Mouse (Mus musculus): Measurements from ENCODE around the gene Fhad1. TPM values are rescaled to one million over a fixed set of nuclear protein-coding genes. Genes with fewer than 3 reads are reported as not detected.

Gene Fhad1
- polyA plus RNA-seq, 2 experiments = 0.11 to 0.23 TPM

DNA sequence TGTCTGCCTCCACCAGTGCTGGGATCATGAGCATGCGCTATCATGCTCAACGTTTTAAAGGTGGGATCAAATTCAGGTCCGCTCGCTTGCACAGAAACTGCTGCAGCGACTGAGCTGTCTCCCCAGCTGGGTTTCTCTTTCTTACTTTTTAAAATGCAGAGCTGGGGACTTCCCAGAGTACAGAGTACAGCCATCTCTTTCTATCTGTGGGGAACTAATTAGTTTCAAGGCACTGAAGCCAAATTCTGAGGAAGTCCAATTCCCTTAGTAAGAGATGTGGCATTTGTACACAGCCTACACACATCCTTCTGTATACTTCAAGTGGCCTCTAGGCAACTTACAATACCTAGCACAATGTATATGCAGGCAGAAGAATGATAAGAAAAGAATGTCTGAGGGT is 62.1 kb downstream of the Fhad1 start:
- H3K4me1 ChIP-seq (replicated peaks; ENCODE audit: control insufficient read depth in 2 of 2, insufficient read depth in 2 of 2, low read length in 1 of 2) = peaks cover 0 to 7% of the 10 kb centered on the region in 2 experiments; a peak in 1 of 4 replicates
- H3K4me2 ChIP-seq (ENCODE audit: low read depth) = no peak overlapping the region
- no peak for DNase-seq (ENCODE audit: low read depth in 3 of 3, low spot score in 3 of 3)
- H3K9ac ChIP-seq (replicated peaks) = no peak overlapping the region
- TF ChIP-seq EP300 (IDR thresholded peaks at IDR 0.05; ENCODE audit: low read depth) = no peak
- no peak for TF ChIP-seq CTCF (IDR thresholded peaks at IDR 0.05; ENCODE audit: low read depth)
- H3K36me3 ChIP-seq (replicated peaks; ENCODE audit: control insufficient read depth, insufficient read depth, low read depth) = no peaks in the 10 kb centered on the region
- H3K4me3 ChIP-seq (ENCODE audit: insufficient read depth in 1 of 2, low read depth in 2 of 2, low read length in 2 of 2) = no peak overlapping the region
- ATAC-seq (ENCODE audit: insufficient read depth) = no peak
- WGBS (ENCODE audit: insufficient replicate concordance) = 57% methylated on average over 5 of the region's 5 CpGs
- H3K27me3 ChIP-seq (ENCODE audit: control insufficient read depth, insufficient read depth, low read length) = no peaks in the 10 kb centered on the region
- H3K27ac ChIP-seq = no peak overlapping the region
- H3K9me3 ChIP-seq (ENCODE audit: control insufficient read depth, low read length) = no peaks in the 10 kb centered on the region

DNA sequence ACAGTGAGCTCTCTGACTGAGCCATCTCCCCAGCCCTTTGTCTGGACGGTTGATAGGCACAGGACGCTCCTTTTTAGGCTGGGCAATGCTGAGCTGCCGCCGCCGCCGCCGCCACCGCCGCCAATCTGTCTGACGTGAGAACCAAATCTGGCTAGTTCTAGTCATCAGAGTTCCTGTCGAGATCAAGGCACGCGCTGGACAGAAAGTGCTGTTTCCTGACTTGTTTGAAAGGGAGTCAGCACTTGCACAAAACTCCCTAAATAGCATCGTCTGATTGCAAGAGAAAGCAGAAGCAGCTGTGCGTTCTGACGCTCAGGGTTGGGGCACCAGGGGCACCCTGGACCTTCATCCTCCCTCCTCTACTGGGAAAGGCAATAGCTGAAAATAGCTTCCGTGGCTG is 62.8 kb downstream of the Fhad1 start:
- H3K4me2 ChIP-seq (ENCODE audit: low read depth) = no peak overlapping the region
- TF ChIP-seq EP300 (IDR thresholded peaks at IDR 0.05; ENCODE audit: low read depth) = no peak; the same call in 1 of the 2 replicates
- no peak for TF ChIP-seq CTCF (IDR thresholded peaks at IDR 0.05; ENCODE audit: low read depth)
- H3K36me3 ChIP-seq (replicated peaks; ENCODE audit: control insufficient read depth, insufficient read depth, low read depth) = no peaks in the 10 kb centered on the region
- no peak overlapping the region for H3K4me3 ChIP-seq (ENCODE audit: insufficient read depth in 1 of 2, low read depth in 2 of 2, low read length in 2 of 2)
- H3K9me3 ChIP-seq (ENCODE audit: control insufficient read depth, low read length) = no peaks in the 10 kb centered on the region
- no peaks in the 10 kb centered on the region for H3K27me3 ChIP-seq (ENCODE audit: control insufficient read depth, insufficient read depth, low read length)
- H3K27ac ChIP-seq = no peak overlapping the region
- H3K9ac ChIP-seq (replicated peaks) = no peak overlapping the region
- peaks cover 0 to 7% of the 10 kb centered on the region in 2 experiments; a peak in 1 of 4 replicates for H3K4me1 ChIP-seq (replicated peaks; ENCODE audit: control insufficient read depth in 2 of 2, insufficient read depth in 2 of 2, low read length in 1 of 2)
- WGBS (ENCODE audit: insufficient replicate concordance) = 15% methylated on average over 17 of the region's 17 CpGs
- DNase-seq (ENCODE audit: low read depth in 3 of 3, low spot score in 3 of 3) = peak in 1 of 3 experiments; percentile 30
- ATAC-seq (ENCODE audit: insufficient read depth) = no peak

DNA sequence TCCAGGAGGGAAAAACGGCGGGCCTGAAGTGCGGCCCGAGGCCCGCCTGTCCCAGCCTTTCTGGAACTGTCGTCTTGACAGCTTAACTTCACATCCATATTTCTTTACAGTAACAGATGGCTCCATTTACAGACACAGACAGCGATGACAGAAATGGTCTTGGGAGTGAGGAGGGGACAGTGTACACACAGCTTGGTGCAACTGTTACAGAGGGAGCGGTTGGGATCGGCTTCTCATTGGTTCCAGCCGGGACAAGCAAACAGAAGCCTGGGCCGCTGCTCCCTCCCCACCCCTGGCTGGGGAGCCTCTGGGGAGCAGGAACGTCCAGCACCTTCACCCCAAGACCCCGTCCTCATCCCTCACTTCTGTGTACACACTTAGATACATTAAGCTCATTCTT is 65.4 kb downstream of the Fhad1 start:
- no peaks in the 10 kb centered on the region for H3K9me3 ChIP-seq (ENCODE audit: control insufficient read depth, low read length)
- ATAC-seq (ENCODE audit: insufficient read depth) (no peak), DNase-seq (ENCODE audit: low read depth in 3 of 3, low spot score in 3 of 3) (no peak)
- H3K4me2 ChIP-seq (ENCODE audit: low read depth) = no peak overlapping the region
- no peak overlapping the region for H3K27ac ChIP-seq
- WGBS (ENCODE audit: insufficient replicate concordance) = 60% methylated on average over 13 of the region's 13 CpGs
- H3K4me3 ChIP-seq (ENCODE audit: insufficient read depth in 1 of 2, low read depth in 2 of 2, low read length in 2 of 2) = no peak overlapping the region
- H3K4me1 ChIP-seq (replicated peaks; ENCODE audit: control insufficient read depth in 2 of 2, insufficient read depth in 2 of 2, low read length in 1 of 2) = peaks cover 0 to 6% of the 10 kb centered on the region in 2 experiments; a peak in 1 of 4 replicates
- TF ChIP-seq EP300 (IDR thresholded peaks at IDR 0.05; ENCODE audit: low read depth) = no peak
- no peak for TF ChIP-seq CTCF (IDR thresholded peaks at IDR 0.05; ENCODE audit: low read depth)
- H3K9ac ChIP-seq (replicated peaks) = no peak overlapping the region
- no peaks in the 10 kb centered on the region for H3K36me3 ChIP-seq (replicated peaks; ENCODE audit: control insufficient read depth, insufficient read depth, low read depth)
- no peaks in the 10 kb centered on the region for H3K27me3 ChIP-seq (ENCODE audit: control insufficient read depth, insufficient read depth, low read length)

DNA sequence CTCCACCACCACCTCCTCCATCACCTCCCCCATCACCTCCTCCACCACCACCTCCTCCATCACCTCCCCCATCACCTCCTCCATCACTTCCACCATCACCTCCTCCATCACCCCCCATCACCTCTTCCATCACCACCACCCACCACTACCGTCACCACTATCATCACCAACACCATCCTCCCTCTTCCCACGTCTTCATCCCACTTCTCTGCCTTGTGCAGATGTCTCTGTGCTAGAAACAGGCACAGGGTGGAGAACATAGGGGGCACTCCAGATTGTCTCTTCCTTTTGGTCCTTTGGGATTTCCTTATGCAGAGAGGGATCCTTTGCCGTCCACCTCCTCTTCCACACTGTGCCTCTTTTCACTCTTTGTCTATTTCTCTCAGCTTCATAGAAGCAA is 66.1 kb downstream of the Fhad1 start:
- ATAC-seq (ENCODE audit: insufficient read depth) (no peak), DNase-seq (ENCODE audit: low read depth in 3 of 3, low spot score in 3 of 3) (no peak)
- peaks cover 0 to 4% of the 10 kb centered on the region in 2 experiments; a peak in 1 of 4 replicates for H3K4me1 ChIP-seq (replicated peaks; ENCODE audit: control insufficient read depth in 2 of 2, insufficient read depth in 2 of 2, low read length in 1 of 2)
- TF ChIP-seq EP300 (IDR thresholded peaks at IDR 0.05; ENCODE audit: low read depth) (no peak), CTCF (IDR thresholded peaks at IDR 0.05; ENCODE audit: low read depth) (no peak)
- H3K36me3 ChIP-seq (replicated peaks; ENCODE audit: control insufficient read depth, insufficient read depth, low read depth) = no peaks in the 10 kb centered on the region
- H3K9ac ChIP-seq (replicated peaks) = no peak overlapping the region
- no peak overlapping the region for H3K27ac ChIP-seq
- H3K9me3 ChIP-seq (ENCODE audit: control insufficient read depth, low read length) = no peaks in the 10 kb centered on the region
- no peak overlapping the region for H3K4me3 ChIP-seq (ENCODE audit: insufficient read depth in 1 of 2, low read depth in 2 of 2, low read length in 2 of 2)
- H3K27me3 ChIP-seq (ENCODE audit: control insufficient read depth, insufficient read depth, low read length) = no peaks in the 10 kb centered on the region
- no peak overlapping the region for H3K4me2 ChIP-seq (ENCODE audit: low read depth)
- 67% methylated on average over 3 of the region's 3 CpGs for WGBS (ENCODE audit: insufficient replicate concordance)

DNA sequence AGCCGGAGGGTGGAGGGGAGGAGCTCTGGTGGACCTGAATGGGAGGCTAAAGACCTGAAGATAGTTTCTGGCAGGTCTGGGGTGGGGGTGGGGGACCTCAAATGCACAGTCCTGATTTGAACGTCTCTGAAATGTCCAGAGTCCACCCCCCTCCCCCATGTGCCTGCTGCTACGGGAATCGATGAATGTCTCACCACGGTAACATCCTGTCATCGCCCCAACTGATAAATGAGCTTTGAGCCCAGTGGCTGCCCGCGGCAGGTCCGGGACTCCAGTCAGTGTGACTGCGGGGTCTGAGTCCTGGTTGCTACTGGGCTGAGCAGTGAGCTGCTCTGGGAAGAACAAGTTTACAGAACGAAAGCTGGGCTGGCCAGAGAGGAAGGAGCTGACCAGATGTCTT is 72.5 kb downstream of the Fhad1 start:
- H3K4me1 ChIP-seq (replicated peaks; ENCODE audit: control insufficient read depth in 2 of 2, insufficient read depth in 2 of 2, low read length in 1 of 2) = no peaks in the 10 kb centered on the region
- WGBS (ENCODE audit: insufficient replicate concordance) = 41% methylated on average over 11 of the region's 11 CpGs
- H3K4me3 ChIP-seq (ENCODE audit: insufficient read depth in 1 of 2, low read depth in 2 of 2, low read length in 2 of 2) = no peak overlapping the region
- DNase-seq (ENCODE audit: low read depth in 3 of 3, low spot score in 3 of 3) (no peak), ATAC-seq (ENCODE audit: insufficient read depth) (peak; percentile 70)
- no peak overlapping the region for H3K4me2 ChIP-seq (ENCODE audit: low read depth)
- H3K36me3 ChIP-seq (replicated peaks; ENCODE audit: control insufficient read depth, insufficient read depth, low read depth) = no peaks in the 10 kb centered on the region
- TF ChIP-seq EP300 (IDR thresholded peaks at IDR 0.05; ENCODE audit: low read depth) = no peak
- no peak for TF ChIP-seq CTCF (IDR thresholded peaks at IDR 0.05; ENCODE audit: low read depth)
- no peaks in the 10 kb centered on the region for H3K9me3 ChIP-seq (ENCODE audit: control insufficient read depth, low read length)
- H3K27me3 ChIP-seq (ENCODE audit: control insufficient read depth, insufficient read depth, low read length) = no peaks in the 10 kb centered on the region
- no peak overlapping the region for H3K27ac ChIP-seq
- no peak overlapping the region for H3K9ac ChIP-seq (replicated peaks)

All from liver, embryonic 14.5 days (tissue).